Mouse (Mus musculus): ENCODE measurements around the gene Cd47. TPM values are rescaled to one million over a fixed set of nuclear protein-coding genes. Genes with fewer than 3 reads are reported as not detected.

Cd47 gene
- polyA plus RNA-seq, 1 experiment, result 79.4 TPM

DNA sequence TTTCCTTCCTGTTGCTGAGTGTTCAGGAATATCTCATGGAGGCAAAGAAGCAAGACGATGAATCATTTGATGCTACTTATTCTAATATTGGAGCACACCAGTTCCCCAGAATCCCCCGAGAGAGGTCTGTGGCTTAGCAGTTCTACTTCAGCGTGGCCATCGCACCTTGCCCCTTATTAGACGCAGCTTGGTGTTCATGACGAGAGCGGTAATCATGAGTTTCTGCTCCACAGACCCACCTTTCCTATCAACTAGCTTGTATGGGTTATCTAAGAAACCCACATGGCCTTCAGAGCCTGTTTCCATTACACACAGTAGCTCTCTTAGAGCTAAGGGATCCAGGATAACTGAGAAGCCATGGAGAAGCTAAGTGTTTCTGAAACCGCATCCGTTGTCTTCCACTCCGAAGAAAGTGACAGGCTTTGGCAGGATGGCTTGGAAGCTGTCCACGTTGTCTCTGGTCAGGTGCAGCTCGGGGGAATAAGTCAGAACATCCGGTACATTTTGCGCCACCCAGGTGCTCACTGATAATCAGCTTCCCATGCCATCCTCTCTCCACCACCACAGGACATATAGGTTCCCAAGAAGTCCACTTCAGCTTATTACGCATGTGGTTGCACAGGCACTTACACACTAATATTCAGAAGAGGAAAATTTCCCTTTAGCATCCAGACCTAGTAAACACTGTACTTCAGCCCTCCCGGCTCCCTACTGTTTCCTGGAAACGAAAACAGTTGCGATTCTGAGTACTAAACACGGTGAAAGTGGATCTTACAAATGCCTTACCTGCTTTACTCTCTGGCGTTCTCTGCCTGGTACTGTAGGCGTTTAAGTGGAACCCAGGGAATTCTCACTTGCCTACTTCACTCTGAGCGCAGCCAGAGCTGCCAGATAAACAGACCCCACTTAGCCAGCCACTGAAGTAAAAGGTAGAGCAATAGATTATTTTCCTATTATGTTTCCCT lies 25.0 kb upstream of the Cd47 start:
- H3K79me2 ChIP-seq (ENCODE audit: control insufficient read depth, insufficient read depth), result no peaks in the 10 kb centered on the region
- no peak overlapping the region for H3ac ChIP-seq (ENCODE audit: control insufficient read depth, insufficient read length)
- no peaks in the 10 kb centered on the region for H3K27me3 ChIP-seq (ENCODE audit: control insufficient read depth, insufficient read depth, insufficient read length)
- no peak for TF ChIP-seq MYOG (IDR thresholded peaks at IDR 0.05; ENCODE audit: control insufficient read depth in 1 of 3, insufficient read depth in 1 of 3, insufficient read length in 2 of 3, low read depth in 2 of 3)
- no peak for TF ChIP-seq REST (IDR thresholded peaks at IDR 0.05; ENCODE audit: insufficient read depth, insufficient read length)
- TF ChIP-seq SRF (IDR thresholded peaks at IDR 0.05; ENCODE audit: control insufficient read depth, insufficient read length, low read depth), result no peak
- no peak for TF ChIP-seq CEBPB (IDR thresholded peaks at IDR 0.05; ENCODE audit: insufficient read depth, poor library complexity, severe bottlenecking)
- no peak for TF ChIP-seq MYOD1 (IDR thresholded peaks at IDR 0.05; ENCODE audit: control insufficient read depth in 1 of 3, insufficient read length in 2 of 3, low read depth in 2 of 3)
- no peak for TF ChIP-seq POLR2AphosphoS2 (IDR thresholded peaks at IDR 0.05; ENCODE audit: insufficient read length, low read depth)
- TF ChIP-seq MAX (IDR thresholded peaks at IDR 0.05; ENCODE audit: low read depth), result no peak
- TF ChIP-seq TCF3 (IDR thresholded peaks at IDR 0.05; ENCODE audit: insufficient read length, low read depth), result no peak
- TF ChIP-seq USF1 (IDR thresholded peaks at IDR 0.05; ENCODE audit: low read depth), result no peak
- no peak for TF ChIP-seq POLR2A (IDR thresholded peaks at IDR 0.05; ENCODE audit: insufficient read length, low read depth)
- TF ChIP-seq E2F4 (IDR thresholded peaks at IDR 0.05; ENCODE audit: insufficient read depth), result no peak
- no peak for TF ChIP-seq TCF12 (IDR thresholded peaks at IDR 0.05; ENCODE audit: insufficient read depth, poor library complexity, severe bottlenecking)
- no peak overlapping the region for H3K4me3 ChIP-seq
- no peak overlapping the region for H3K4me2 ChIP-seq (ENCODE audit: low read depth)
- no peaks in the 10 kb centered on the region for H3K36me3 ChIP-seq (ENCODE audit: control insufficient read depth, insufficient read depth)

DNA sequence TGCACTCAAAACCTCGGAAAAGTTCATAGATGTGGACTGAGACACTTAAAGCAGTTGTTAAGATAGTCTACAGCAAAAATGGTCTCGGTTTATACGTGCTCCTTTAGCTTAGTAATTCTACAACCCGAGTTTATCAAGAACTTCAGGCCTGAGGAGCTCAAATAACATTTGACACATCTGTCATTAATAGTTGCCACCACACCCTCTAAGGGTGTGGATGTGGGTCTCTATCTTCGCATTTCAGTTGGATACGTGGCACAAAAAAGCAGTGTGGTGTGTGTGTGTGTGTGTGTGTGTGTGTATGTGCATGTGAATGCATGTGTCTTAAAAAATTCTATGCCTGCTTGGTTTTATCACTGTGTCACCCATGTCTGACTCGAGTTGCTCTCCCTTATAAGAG lies 23.4 kb upstream of the Cd47 start:
- TF ChIP-seq CEBPB (IDR thresholded peaks at IDR 0.05; ENCODE audit: insufficient read depth, poor library complexity, severe bottlenecking) (no peak), USF1 (IDR thresholded peaks at IDR 0.05; ENCODE audit: low read depth) (no peak)

DNA sequence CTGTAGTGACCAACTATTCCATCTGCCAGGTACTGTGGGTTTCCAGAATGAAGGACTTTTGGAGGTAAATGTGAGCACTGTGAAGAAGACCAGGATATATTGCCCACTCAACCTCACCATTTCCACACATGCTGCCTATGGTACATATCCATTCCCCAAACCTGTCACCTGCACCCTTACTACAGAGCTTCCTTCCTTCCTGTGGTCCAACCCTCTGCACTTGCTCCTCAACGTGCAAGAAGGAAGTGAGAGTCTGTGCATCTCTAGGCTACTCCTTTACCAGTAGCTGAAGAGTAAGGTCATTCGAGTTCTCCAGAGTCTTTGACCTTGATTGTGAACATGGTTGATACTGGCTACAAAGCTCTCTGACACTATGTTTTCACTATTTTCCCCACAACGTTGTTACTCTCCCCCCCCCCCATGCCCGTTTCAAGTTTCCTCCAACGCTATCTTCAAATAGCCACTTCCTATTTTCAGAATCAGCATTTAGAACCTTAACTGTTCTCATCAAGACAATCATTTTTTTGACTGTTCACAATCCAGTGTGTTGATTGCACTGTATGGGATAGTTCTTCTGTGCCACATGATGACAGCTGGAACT lies 18.7 kb upstream of the Cd47 start:
- Histone ChIP-seq H3K79me2 (ENCODE audit: control insufficient read depth, insufficient read depth) (no peaks in the 10 kb centered on the region), H3K4me3 (no peak overlapping the region), H3ac (ENCODE audit: control insufficient read depth, insufficient read length) (no peak overlapping the region), H3K4me2 (ENCODE audit: low read depth) (no peak overlapping the region), H3K36me3 (ENCODE audit: control insufficient read depth, insufficient read depth) (no peaks in the 10 kb centered on the region), H3K27me3 (ENCODE audit: control insufficient read depth, insufficient read depth, insufficient read length) (no peaks in the 10 kb centered on the region)
- TF ChIP-seq MAX (IDR thresholded peaks at IDR 0.05; ENCODE audit: low read depth), result no peak

More for the DNA sequence above, 23.4 kb upstream of the Cd47 start:
- Histone ChIP-seq H3K4me3 (no peak overlapping the region), H3K36me3 (ENCODE audit: control insufficient read depth, insufficient read depth) (no peaks in the 10 kb centered on the region), H3ac (ENCODE audit: control insufficient read depth, insufficient read length) (no peak overlapping the region), H3K4me2 (ENCODE audit: low read depth) (no peak overlapping the region), H3K27me3 (ENCODE audit: control insufficient read depth, insufficient read depth, insufficient read length) (no peaks in the 10 kb centered on the region), H3K79me2 (ENCODE audit: control insufficient read depth, insufficient read depth) (no peaks in the 10 kb centered on the region)

DNA sequence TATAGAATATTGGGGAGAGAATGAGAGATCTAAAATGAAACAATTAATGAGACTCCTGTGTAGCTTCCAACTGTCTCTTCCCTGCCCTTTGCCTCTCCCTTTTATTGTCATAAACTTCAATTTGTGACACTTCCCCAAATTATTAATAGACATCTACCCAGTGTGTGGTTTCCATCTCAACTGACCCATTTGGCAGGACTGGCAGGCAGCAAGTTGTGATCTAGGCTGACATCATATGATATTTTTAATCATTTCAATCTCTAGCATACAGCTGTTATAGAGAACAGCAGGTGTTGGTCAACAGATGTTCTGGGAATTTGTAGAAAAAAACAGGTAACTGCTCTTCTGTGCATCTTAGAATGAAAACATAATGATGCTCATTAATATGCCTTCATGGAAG lies 17.0 kb upstream of the Cd47 start:
- no peak overlapping the region for H3ac ChIP-seq (ENCODE audit: control insufficient read depth, insufficient read length)
- no peak for TF ChIP-seq REST (IDR thresholded peaks at IDR 0.05; ENCODE audit: insufficient read depth, insufficient read length)
- TF ChIP-seq USF1 (IDR thresholded peaks at IDR 0.05; ENCODE audit: low read depth), result no peak
- no peak for TF ChIP-seq E2F4 (IDR thresholded peaks at IDR 0.05; ENCODE audit: insufficient read depth)
- no peak for TF ChIP-seq MYOD1 (IDR thresholded peaks at IDR 0.05; ENCODE audit: control insufficient read depth in 1 of 3, insufficient read length in 2 of 3, low read depth in 2 of 3)
- no peak for TF ChIP-seq TCF12 (IDR thresholded peaks at IDR 0.05; ENCODE audit: insufficient read depth, poor library complexity, severe bottlenecking)
- no peak for TF ChIP-seq MYOG (IDR thresholded peaks at IDR 0.05; ENCODE audit: control insufficient read depth in 1 of 3, insufficient read depth in 1 of 3, insufficient read length in 2 of 3, low read depth in 2 of 3)
- TF ChIP-seq MAX (IDR thresholded peaks at IDR 0.05; ENCODE audit: low read depth), result no peak
- no peak for TF ChIP-seq POLR2AphosphoS2 (IDR thresholded peaks at IDR 0.05; ENCODE audit: insufficient read length, low read depth)
- no peak for TF ChIP-seq TCF3 (IDR thresholded peaks at IDR 0.05; ENCODE audit: insufficient read length, low read depth)
- TF ChIP-seq SRF (IDR thresholded peaks at IDR 0.05; ENCODE audit: control insufficient read depth, insufficient read length, low read depth), result no peak
- TF ChIP-seq POLR2A (IDR thresholded peaks at IDR 0.05; ENCODE audit: insufficient read length, low read depth), result no peak
- TF ChIP-seq CEBPB (IDR thresholded peaks at IDR 0.05; ENCODE audit: insufficient read depth, poor library complexity, severe bottlenecking), result no peak
- H3K36me3 ChIP-seq (ENCODE audit: control insufficient read depth, insufficient read depth), result no peaks in the 10 kb centered on the region
- no peaks in the 10 kb centered on the region for H3K79me2 ChIP-seq (ENCODE audit: control insufficient read depth, insufficient read depth)
- H3K4me2 ChIP-seq (ENCODE audit: low read depth), result no peak overlapping the region
- H3K27me3 ChIP-seq (ENCODE audit: control insufficient read depth, insufficient read depth, insufficient read length), result no peaks in the 10 kb centered on the region
- H3K4me3 ChIP-seq, result no peak overlapping the region

DNA sequence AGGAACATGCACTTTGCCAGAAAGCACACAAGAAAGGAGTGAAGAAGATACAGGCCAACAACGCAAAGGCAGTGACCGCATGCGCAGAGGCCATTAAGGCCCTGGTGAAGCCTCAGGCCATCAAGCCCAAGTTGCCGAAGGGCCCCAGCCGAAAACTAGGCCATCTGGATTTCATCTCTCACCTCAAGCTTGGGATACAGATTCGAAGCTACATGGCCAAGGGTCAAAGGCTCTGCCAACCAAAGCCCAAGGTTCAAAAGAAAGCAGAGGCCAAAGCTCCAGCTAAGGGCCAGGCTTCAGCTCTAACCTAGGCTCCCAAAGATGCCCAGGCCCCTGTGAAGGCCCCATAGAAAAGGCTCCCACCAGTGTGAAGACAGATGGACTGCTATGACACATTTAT lies 14.2 kb upstream of the Cd47 start:
- TF ChIP-seq REST (IDR thresholded peaks at IDR 0.05; ENCODE audit: insufficient read depth, insufficient read length) (no peak), TCF3 (IDR thresholded peaks at IDR 0.05; ENCODE audit: insufficient read length, low read depth) (no peak), E2F4 (IDR thresholded peaks at IDR 0.05; ENCODE audit: insufficient read depth) (no peak), POLR2A (IDR thresholded peaks at IDR 0.05; ENCODE audit: insufficient read length, low read depth) (no peak), POLR2AphosphoS2 (IDR thresholded peaks at IDR 0.05; ENCODE audit: insufficient read length, low read depth) (no peak), MYOG (IDR thresholded peaks at IDR 0.05; ENCODE audit: control insufficient read depth in 1 of 3, insufficient read depth in 1 of 3, insufficient read length in 2 of 3, low read depth in 2 of 3) (no peak), USF1 (IDR thresholded peaks at IDR 0.05; ENCODE audit: low read depth) (no peak), MYOD1 (IDR thresholded peaks at IDR 0.05; ENCODE audit: control insufficient read depth in 1 of 3, insufficient read length in 2 of 3, low read depth in 2 of 3) (no peak), CEBPB (IDR thresholded peaks at IDR 0.05; ENCODE audit: insufficient read depth, poor library complexity, severe bottlenecking) (no peak), TCF12 (IDR thresholded peaks at IDR 0.05; ENCODE audit: insufficient read depth, poor library complexity, severe bottlenecking) (no peak), SRF (IDR thresholded peaks at IDR 0.05; ENCODE audit: control insufficient read depth, insufficient read length, low read depth) (no peak), MAX (IDR thresholded peaks at IDR 0.05; ENCODE audit: low read depth) (no peak)
- H3K79me2 ChIP-seq (ENCODE audit: control insufficient read depth, insufficient read depth), result no peaks in the 10 kb centered on the region
- no peaks in the 10 kb centered on the region for H3K36me3 ChIP-seq (ENCODE audit: control insufficient read depth, insufficient read depth)

More for the DNA sequence above, 14.2 kb upstream of the Cd47 start:
- no peak overlapping the region for H3ac ChIP-seq (ENCODE audit: control insufficient read depth, insufficient read length)
- H3K4me2 ChIP-seq (ENCODE audit: low read depth), result no peak overlapping the region
- no peak overlapping the region for H3K4me3 ChIP-seq
- H3K27me3 ChIP-seq (ENCODE audit: control insufficient read depth, insufficient read depth, insufficient read length), result no peaks in the 10 kb centered on the region

Measured in myocyte (in vitro differentiated cells).